Mouse (Mus musculus) CH12.LX (cell line): ENCODE measurements around the gene Snx13. TPM values are rescaled to one million over a fixed set of nuclear protein-coding genes. Genes with fewer than 3 reads are reported as not detected.

Source experiments
- DNase-seq: peaks from one replicate; pipeline ENCODE4 v3.0.0-alpha.2; 2013; ENCODE audit errors: extremely low read depth
- H3K27ac ChIP-seq: 2 replicates; pipeline ENCODE4 v1.5.1; 2012; ENCODE audit warnings: low read depth, mild to moderate bottlenecking, control low read depth, moderate library complexity; ENCODE audit not compliant: insufficient read depth
- H3K27me3 ChIP-seq: replicated peaks from 2 replicates; pipeline ENCODE3; 2012; ENCODE audit warnings: inconsistent platforms
- H3K36me3 ChIP-seq, 2 experiments: replicated peaks in 1 of 2; 2 replicates each; pipeline versions ENCODE3 to v1.6.1; 2012; ENCODE audit warnings: inconsistent platforms in 1 of 2, low read length in 1 of 2, mild to moderate bottlenecking in 1 of 2, mixed read lengths in 1 of 2, moderate library complexity in 1 of 2; ENCODE audit not compliant: control insufficient read depth in 1 of 2, insufficient read depth in 1 of 2
- H3K4me1 ChIP-seq, 2 experiments: 2 replicates each; pipeline ENCODE4 v1.6.1; 2012; ENCODE audit warnings: inconsistent platforms in 1 of 2, moderate library complexity in 1 of 2; ENCODE audit not compliant: insufficient read depth in 2 of 2, control insufficient read depth in 1 of 2
- H3K4me2 ChIP-seq: 2 replicates; pipeline ENCODE4 v1.6.1; 2012; ENCODE audit warnings: low read depth, mild to moderate bottlenecking, control low read depth; ENCODE audit not compliant: poor library complexity, insufficient read depth, severe bottlenecking
- H3K4me3 ChIP-seq, 3 experiments: fragments of 150-350 bp in 1 of 3; sonication (generic) in 1 of 3; replicated peaks in 1 of 3; 2 replicates each; pipeline versions ENCODE3 to v1.5.1; 2011 to 2012; ENCODE audit warnings: low read depth in 2 of 3, low read length in 2 of 3, mild to moderate bottlenecking in 2 of 3, moderate library complexity in 2 of 3, control low read depth in 1 of 3, improper control_type of control experiment in 1 of 3, inconsistent platforms in 1 of 3, mixed read lengths in 1 of 3; ENCODE audit not compliant: poor library complexity in 1 of 3
- H3K79me2 ChIP-seq: replicated peaks from 2 replicates; pipeline ENCODE4 v1.6.1; 2012; ENCODE audit warnings: mild to moderate bottlenecking, moderate library complexity; ENCODE audit not compliant: control insufficient read depth, poor library complexity, insufficient read depth, severe bottlenecking; ENCODE audit errors: extremely low read depth
- H3K9ac ChIP-seq: 2 replicates; pipeline ENCODE4 v1.6.1; 2012; ENCODE audit warnings: low read depth, mild to moderate bottlenecking, control low read depth, moderate library complexity; ENCODE audit not compliant: insufficient read depth
- H3K9me3 ChIP-seq: replicated peaks from 2 replicates; pipeline ENCODE3; 2012; ENCODE audit warnings: low read length, inconsistent platforms, mixed read lengths
- CTCF ChIP-seq, 2 experiments: IDR thresholded peaks in 1 of 2; conservative IDR thresholded peaks in 1 of 2; 2 replicates each; pipeline ENCODE4 v1.5.1; 2011 to 2012; ENCODE audit warnings: low read depth in 2 of 2, low read length in 2 of 2, improper control_type of control experiment in 1 of 2, inconsistent platforms in 1 of 2, mild to moderate bottlenecking in 1 of 2, moderate library complexity in 1 of 2
- ELF1 ChIP-seq: IDR thresholded peaks from 2 replicates; pipeline ENCODE4 v1.6.1; 2014; ENCODE audit warnings: low read depth, mild to moderate bottlenecking, inconsistent platforms, low read length, improper control_type of control experiment
- ETS1 ChIP-seq: conservative IDR thresholded peaks from 2 replicates; pipeline ENCODE4 v1.6.1; 2012; ENCODE audit warnings: low read depth, mild to moderate bottlenecking, inconsistent platforms, low read length, improper control_type of control experiment, moderate library complexity
- HCFC1 ChIP-seq: IDR thresholded peaks from 2 replicates; pipeline ENCODE4 v1.6.1; 2012; ENCODE audit warnings: low read depth, mild to moderate bottlenecking, inconsistent platforms, low read length, improper control_type of control experiment
- IRF4 ChIP-seq: IDR thresholded peaks from 2 replicates; pipeline ENCODE4 v1.6.1; 2014; ENCODE audit warnings: low read depth, mild to moderate bottlenecking, inconsistent platforms, low read length, improper control_type of control experiment
- JUN ChIP-seq: IDR thresholded peaks from 2 replicates; pipeline ENCODE4 v1.6.1; 2011; ENCODE audit warnings: low read depth, mild to moderate bottlenecking, low read length, improper control_type of control experiment, moderate library complexity; ENCODE audit not compliant: insufficient read depth
- JUND ChIP-seq: conservative IDR thresholded peaks from 2 replicates; pipeline ENCODE4 v1.6.1; 2011; ENCODE audit warnings: low read depth, low read length, improper control_type of control experiment
- MAFK ChIP-seq: IDR thresholded peaks from 2 replicates; pipeline ENCODE4 v1.6.1; 2011; ENCODE audit warnings: low read length, improper control_type of control experiment; ENCODE audit not compliant: insufficient replicate concordance
- MEF2A ChIP-seq: IDR thresholded peaks from 2 replicates; pipeline ENCODE4 v1.6.1; 2014; ENCODE audit warnings: low read depth, mild to moderate bottlenecking, inconsistent platforms, low read length, improper control_type of control experiment, borderline replicate concordance
- MXI1 ChIP-seq: IDR thresholded peaks from 2 replicates; pipeline ENCODE4 v1.6.1; 2011; ENCODE audit warnings: mild to moderate bottlenecking, low read depth, low read length, improper control_type of control experiment
- NELFE ChIP-seq: IDR thresholded peaks from 2 replicates; pipeline ENCODE4 v1.6.1; 2011; ENCODE audit warnings: low read depth, low read length, improper control_type of control experiment
- NRF1 ChIP-seq: IDR thresholded peaks from 2 replicates; pipeline ENCODE4 v1.6.1; 2014; ENCODE audit warnings: low read depth, mild to moderate bottlenecking, inconsistent platforms, low read length, improper control_type of control experiment, moderate library complexity
- PAX5 ChIP-seq: IDR thresholded peaks from 2 replicates; pipeline ENCODE4 v1.6.1; 2012; ENCODE audit warnings: low read length, inconsistent platforms, mixed read lengths
- POLR2AphosphoS2 ChIP-seq: IDR thresholded peaks from 2 replicates; pipeline ENCODE4 v1.6.1; 2011; ENCODE audit warnings: low read depth, low read length, improper control_type of control experiment
- RAD21 ChIP-seq: IDR thresholded peaks from 2 replicates; pipeline ENCODE4 v1.6.1; 2011; ENCODE audit warnings: low read depth, mild to moderate bottlenecking, low read length, improper control_type of control experiment, moderate library complexity
- SMC3 ChIP-seq: IDR thresholded peaks from 2 replicates; pipeline ENCODE4 v1.6.1; 2011; ENCODE audit warnings: low read depth, low read length, improper control_type of control experiment
- TCF12 ChIP-seq: IDR thresholded peaks from 2 replicates; pipeline ENCODE4 v1.6.1; 2014; ENCODE audit warnings: low read depth, mild to moderate bottlenecking, inconsistent platforms, low read length, improper control_type of control experiment
- UBTF ChIP-seq: IDR thresholded peaks from 2 replicates; pipeline ENCODE4 v1.6.1; 2012; ENCODE audit warnings: low read depth, mild to moderate bottlenecking, inconsistent platforms, low read length, improper control_type of control experiment, moderate library complexity
- USF1 ChIP-seq: IDR thresholded peaks from 2 replicates; pipeline ENCODE4 v1.6.1; 2014; ENCODE audit warnings: low read depth, mild to moderate bottlenecking, inconsistent platforms, low read length, improper control_type of control experiment
- USF2 ChIP-seq: conservative IDR thresholded peaks from 2 replicates; pipeline ENCODE4 v1.6.1; 2011; ENCODE audit warnings: low read depth, low read length, improper control_type of control experiment
- ZC3H11A ChIP-seq: IDR thresholded peaks from 2 replicates; pipeline ENCODE4 v1.6.1; 2012; ENCODE audit warnings: low read depth, mild to moderate bottlenecking, inconsistent platforms, low read length, improper control_type of control experiment
- ZMIZ1 ChIP-seq: IDR thresholded peaks from 2 replicates; pipeline ENCODE4 v1.6.1; 2012; ENCODE audit warnings: low read depth, mild to moderate bottlenecking, inconsistent platforms, low read length, improper control_type of control experiment
- ZNF384 ChIP-seq: IDR thresholded peaks from 2 replicates; pipeline ENCODE4 v1.6.1; 2012; ENCODE audit warnings: low read depth, low read length, improper control_type of control experiment, inconsistent platforms
- dilution Hi-C: fragments of 300-500 bp; cut with MboI; formaldehyde crosslinking; loops from 2 replicates; pipeline ENCODE4 v1.14.3; 2020; ENCODE audit warnings: low sequenced_read_pairs; ENCODE audit not compliant: extremely low pct_unique_long_range_greater_than_20kb, extremely low pct_ligation_motif_present
- in situ Hi-C: fragments of 300-500 bp; cut with MboI; formaldehyde crosslinking; loops from 3 replicates; pipeline ENCODE4 v1.14.3; 2019; ENCODE audit warnings: low sequenced_read_pairs, low pct_ligation_motif_present, low pct_unique_long_range_greater_than_20kb, mixed read lengths
- polyA plus RNA-seq: library from polyadenylated mRNA; unstranded; fragments of >175 nt; gene quantifications from 2 replicates; pipeline ENCODE4 v1.2.1, GENCODE M21; 2012; ENCODE audit warnings: low read depth; ENCODE audit not compliant: insufficient read length
- total RNA-seq, 2 experiments: library from RNA; depleted of rRNA; stranded (reverse); fragments of 300-350 nt in 1 of 2; fragments of >200 nt in 1 of 2; gene quantifications; 2 replicates each; pipeline ENCODE4 v1.2.3; 2012 to 2014

Gene Snx13
- total and polyA plus RNA-seq, 3 experiments = 7.0 to 12.2 (median 11.4) TPM

- Histone ChIP-seq H3K9ac (no peak overlapping the region), H3K27me3 (no peaks in the 10 kb centered on the region), H3K4me3 (no peak overlapping the region), H3K27ac (no peak overlapping the region), H3K9me3 (no peaks in the 10 kb centered on the region), H3K79me2 (peaks cover 7% of the 10 kb centered on the region; the same call in 1 of the 2 replicates), H3K36me3 (peaks cover 0 to 13% of the 10 kb centered on the region in 2 experiments), H3K4me2 (no peak overlapping the region), H3K4me1 (peaks cover 0 to 9% of the 10 kb centered on the region in 2 experiments; a peak in 1 of 4 replicates)
- in situ Hi-C loops (no loop called here), dilution Hi-C loops (no loop called here)
- no peak for DNase-seq
- no peak for TF ChIP-seq POLR2AphosphoS2
- no peak for TF ChIP-seq JUN
- no peak for TF ChIP-seq CTCF (conservative IDR thresholded peaks at IDR 0.05 in 1 of 2, IDR thresholded peaks at IDR 0.05 in 1 of 2; ENCODE audit: low read depth in 2 of 2, low read length in 2 of 2)
- TF ChIP-seq USF2 = no peak
- TF ChIP-seq MAFK = no peak
- TF ChIP-seq USF1 = no peak
- no peak for TF ChIP-seq IRF4
- no peak for TF ChIP-seq NELFE
- no peak for TF ChIP-seq HCFC1
- TF ChIP-seq UBTF = no peak
- no peak for TF ChIP-seq TCF12
- TF ChIP-seq MXI1 = no peak
- no peak for TF ChIP-seq JUND
- TF ChIP-seq SMC3 = no peak
- TF ChIP-seq ZNF384 = no peak
- no peak for TF ChIP-seq RAD21
- TF ChIP-seq ZC3H11A = no peak
- no peak for TF ChIP-seq NRF1
These were observed 16.9 kb downstream of the Snx13 start for GRCm38 (mm10) chr12:35063697-35064468.

GRCm38 (mm10) chr12:35067621-35068020, 20.6 kb downstream of the Snx13 start:
- H3K9ac ChIP-seq = no peak overlapping the region
- no peaks in the 10 kb centered on the region for H3K27me3 ChIP-seq
- H3K4me1 ChIP-seq = peaks cover 0 to 3% of the 10 kb centered on the region in 2 experiments; a peak in 2 of 4 replicates
- DNase-seq = no peak
- in situ Hi-C loops = no loop called here
- H3K79me2 ChIP-seq = 0 out of 2 replicates have a peak, but pooled peaks cover 2% of the 10 kb centered on the region
- dilution Hi-C loops = no loop called here
- H3K27ac ChIP-seq = no peak overlapping the region
- H3K4me3 ChIP-seq = no peak overlapping the region
- H3K4me2 ChIP-seq = no peak overlapping the region
- peaks cover 0 to 12% of the 10 kb centered on the region in 2 experiments for H3K36me3 ChIP-seq
- H3K9me3 ChIP-seq = no peaks in the 10 kb centered on the region
- TF ChIP-seq MXI1 (no peak), HCFC1 (no peak), JUN (no peak), NRF1 (no peak), IRF4 (no peak), UBTF (no peak), ZNF384 (no peak), MAFK (no peak), PAX5 (no peak), ELF1 (no peak), CTCF (conservative IDR thresholded peaks at IDR 0.05 in 1 of 2, IDR thresholded peaks at IDR 0.05 in 1 of 2; ENCODE audit: low read depth in 2 of 2, low read length in 2 of 2) (no peak), RAD21 (no peak), ZMIZ1 (no peak), ETS1 (no peak), MEF2A (no peak), JUND (no peak)
